Mouse (Mus musculus) CH12.LX (cell line): Measurements from ENCODE around the gene Tmem117.

Source experiments
- CTCF ChIP-seq, 2 experiments: IDR thresholded peaks in 1 of 2; conservative IDR thresholded peaks in 1 of 2; 2 replicates each; pipeline ENCODE4 v1.5.1; 2011 to 2012; ENCODE audit warnings: low read depth in 2 of 2, low read length in 2 of 2, improper control_type of control experiment in 1 of 2, inconsistent platforms in 1 of 2, mild to moderate bottlenecking in 1 of 2, moderate library complexity in 1 of 2
- MAFK ChIP-seq: IDR thresholded peaks from 2 replicates; pipeline ENCODE4 v1.6.1; 2011; ENCODE audit warnings: low read length, improper control_type of control experiment; ENCODE audit not compliant: insufficient replicate concordance
- MYC ChIP-seq: IDR thresholded peaks from 2 replicates; pipeline ENCODE4 v1.6.1; 2011; ENCODE audit warnings: low read depth, mild to moderate bottlenecking, improper control_type of control experiment, low read length
- POLR2A ChIP-seq: IDR thresholded peaks from 2 replicates; pipeline ENCODE4 v1.6.1; 2011; ENCODE audit warnings: low read depth, mild to moderate bottlenecking, improper control_type of control experiment, low read length
- RAD21 ChIP-seq: IDR thresholded peaks from 2 replicates; pipeline ENCODE4 v1.6.1; 2011; ENCODE audit warnings: low read depth, mild to moderate bottlenecking, low read length, improper control_type of control experiment, moderate library complexity

GRCm38 (mm10) chr15:94646012-94646411 is 17.0 kb downstream of the Tmem117 start:
- TF ChIP-seq POLR2A, result no peak
- TF ChIP-seq CTCF (conservative IDR thresholded peaks at IDR 0.05 in 1 of 2, IDR thresholded peaks at IDR 0.05 in 1 of 2; ENCODE audit: low read depth in 2 of 2, low read length in 2 of 2), result no peak
- no peak for TF ChIP-seq RAD21
- no peak for TF ChIP-seq MYC
- TF ChIP-seq MAFK, result no peak
